Mouse (Mus musculus) lung, adult 2 months (tissue): ENCODE results near the gene Dnttip1.

ENCODE experiments used
- CTCF ChIP-seq: fragments of 200-500 bp; IDR thresholded peaks from 2 replicates; pipeline ENCODE4 v1.5.1; 2011; ENCODE audit warnings: mild to moderate bottlenecking, low read length, control low read depth; ENCODE audit not compliant: insufficient read depth
- POLR2A ChIP-seq: fragments of 200-500 bp; IDR thresholded peaks from 2 replicates; pipeline ENCODE4 v1.6.1; 2011; ENCODE audit warnings: low read depth, mild to moderate bottlenecking, control low read depth, low read length, borderline replicate concordance; ENCODE audit errors: extremely low read depth

- no peak for TF ChIP-seq CTCF
- TF ChIP-seq POLR2A = no peak
Observed at GRCm38 (mm10) chr2:164793772-164794171, 48.0 kb downstream of the Dnttip1 start.
